Mouse (Mus musculus): ENCODE data around the gene Fbxw9. TPM values are rescaled to one million over a fixed set of nuclear protein-coding genes. Genes with fewer than 3 reads are reported as not detected.

The Fbxw9 gene
- polyA plus RNA-seq, 1 experiment = 14.3 TPM

GRCm38 (mm10) chr8:85043619-85044018 lies 16.2 kb upstream of the Fbxw9 start:
- TF ChIP-seq CTCF (IDR thresholded peaks at IDR 0.05; ENCODE audit: control insufficient read depth, insufficient read depth, low read length) (no peak), POLR2A (IDR thresholded peaks at IDR 0.05; ENCODE audit: borderline replicate concordance, control insufficient read depth, low read depth, low read length) (no peak)
- no peak overlapping the region for H3K27ac ChIP-seq (ENCODE audit: control insufficient read depth, insufficient read depth, low read depth, low read length, poor library complexity)

DNA sequence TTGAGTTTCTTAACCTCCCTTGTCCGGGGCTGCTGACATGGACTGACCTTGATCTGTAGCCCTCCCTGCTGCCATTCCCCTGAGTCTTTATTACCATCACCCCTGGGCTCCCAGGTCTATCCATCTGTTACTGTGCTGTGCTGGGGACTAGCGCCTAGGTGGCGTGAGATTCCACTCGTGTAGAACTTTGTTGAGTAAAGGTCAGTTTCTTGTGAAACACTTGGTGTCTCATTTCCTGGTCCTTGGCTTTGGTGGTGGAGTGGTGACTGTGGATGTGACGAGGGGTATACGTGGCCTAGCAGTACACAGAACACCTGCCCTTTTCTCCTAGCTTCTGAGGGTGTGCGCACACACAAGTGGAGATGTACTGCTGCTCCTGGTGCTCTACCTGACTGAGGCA lies 2.5 kb upstream of the Fbxw9 start:
- peaks cover 2% of the 10 kb centered on the region; the same call in 1 of the 2 replicates for H3K4me1 ChIP-seq (ENCODE audit: control insufficient read depth, insufficient read depth, low read length)
- no peak overlapping the region for H3K27ac ChIP-seq (ENCODE audit: control insufficient read depth, insufficient read depth, low read depth, low read length, poor library complexity)
- 67% methylated on average over 7 of the region's 7 CpGs for WGBS
- H3K4me3 ChIP-seq (replicated peaks; ENCODE audit: control insufficient read depth, low read depth, low read length) = no peak overlapping the region
- no peak for TF ChIP-seq POLR2A (IDR thresholded peaks at IDR 0.05; ENCODE audit: borderline replicate concordance, control insufficient read depth, low read depth, low read length)

More at GRCm38 (mm10) chr8:85043619-85044018, 16.2 kb upstream of the Fbxw9 start:
- H3K4me3 ChIP-seq (replicated peaks; ENCODE audit: control insufficient read depth, low read depth, low read length) = no peak overlapping the region
- no peaks in the 10 kb centered on the region for H3K4me1 ChIP-seq (ENCODE audit: control insufficient read depth, insufficient read depth, low read length)
- 92% methylated on average over 6 of the region's 6 CpGs for WGBS

DNA sequence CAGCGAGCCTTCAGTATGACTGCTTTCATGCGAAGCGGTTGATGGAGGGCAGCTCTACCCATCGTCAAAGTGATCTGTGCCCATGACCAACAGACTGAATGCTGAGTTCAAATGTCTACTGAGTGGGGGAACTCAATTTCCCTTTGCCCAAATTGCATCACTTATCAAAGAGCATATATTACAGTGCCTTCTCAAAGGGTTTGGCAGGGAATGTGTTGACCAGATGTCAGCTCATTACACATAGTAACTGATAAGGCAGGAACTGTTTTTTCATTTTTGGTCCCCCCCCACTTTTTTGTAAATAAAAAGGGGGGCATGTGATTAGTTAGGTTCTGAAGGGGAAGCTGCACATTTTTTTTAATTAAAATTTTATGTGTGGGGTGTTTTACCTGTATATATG lies 2.7 kb downstream of the Fbxw9 start:
- 87% methylated on average over 4 of the region's 4 CpGs for WGBS
- Histone ChIP-seq H3K27ac (ENCODE audit: control insufficient read depth, insufficient read depth, low read depth, low read length, poor library complexity) (no peak overlapping the region), H3K4me1 (ENCODE audit: control insufficient read depth, insufficient read depth, low read length) (peaks cover 2% of the 10 kb centered on the region; the same call in 1 of the 2 replicates), H3K4me3 (replicated peaks; ENCODE audit: control insufficient read depth, low read depth, low read length) (no peak overlapping the region)
- TF ChIP-seq POLR2A (IDR thresholded peaks at IDR 0.05; ENCODE audit: borderline replicate concordance, control insufficient read depth, low read depth, low read length) (no peak), CTCF (IDR thresholded peaks at IDR 0.05; ENCODE audit: control insufficient read depth, insufficient read depth, low read length) (no peak)

DNA sequence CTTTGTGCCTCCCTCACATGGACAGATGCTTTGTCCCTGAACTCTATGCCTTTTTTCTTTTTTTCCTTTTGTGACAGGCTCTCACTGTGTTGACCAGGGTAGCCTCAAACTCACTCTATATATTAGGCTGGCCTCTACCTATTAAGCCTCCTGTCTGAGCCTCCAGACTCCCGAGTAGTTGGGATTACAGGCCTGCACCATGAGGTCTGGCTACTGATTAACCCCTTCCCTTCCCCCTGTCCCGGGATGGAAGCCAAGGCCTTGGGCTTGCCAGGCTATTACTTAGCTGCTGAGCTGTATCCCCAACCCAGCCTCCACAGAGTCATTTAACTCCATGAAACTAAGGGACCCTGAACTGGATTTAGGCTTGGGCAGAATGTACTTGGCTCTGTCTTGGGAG lies 5.4 kb downstream of the Fbxw9 start:
- H3K27ac ChIP-seq (ENCODE audit: control insufficient read depth, insufficient read depth, low read depth, low read length, poor library complexity) = no peak overlapping the region
- no peak for TF ChIP-seq POLR2A (IDR thresholded peaks at IDR 0.05; ENCODE audit: borderline replicate concordance, control insufficient read depth, low read depth, low read length)
- no peak for TF ChIP-seq CTCF (IDR thresholded peaks at IDR 0.05; ENCODE audit: control insufficient read depth, insufficient read depth, low read length)
- H3K4me3 ChIP-seq (replicated peaks; ENCODE audit: control insufficient read depth, low read depth, low read length) = no peak overlapping the region
- H3K4me1 ChIP-seq (ENCODE audit: control insufficient read depth, insufficient read depth, low read length) = peaks cover 2% of the 10 kb centered on the region; the same call in 1 of the 2 replicates
- 63% methylated on average over 2 of the region's 2 CpGs for WGBS

DNA sequence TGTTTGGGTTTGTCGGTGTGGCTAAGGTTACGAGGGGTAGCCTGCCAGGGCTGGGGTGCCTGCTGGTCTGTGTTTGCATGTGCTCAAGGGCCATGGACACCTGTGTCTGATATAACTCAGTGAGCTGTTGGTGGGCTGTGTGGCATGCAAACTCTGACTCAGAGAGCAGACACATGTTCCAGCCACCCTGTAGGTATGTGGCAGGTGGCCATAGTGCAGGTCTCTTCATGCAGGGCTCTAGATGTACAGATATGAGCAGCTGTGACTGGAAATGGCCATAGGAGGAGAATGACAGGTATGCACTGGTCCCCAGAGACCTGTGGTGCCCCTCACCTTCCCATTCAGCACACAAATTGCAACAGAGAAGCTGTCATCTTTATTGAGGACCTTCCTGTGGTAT lies 7.3 kb downstream of the Fbxw9 start:
- no peak overlapping the region for H3K4me3 ChIP-seq (replicated peaks; ENCODE audit: control insufficient read depth, low read depth, low read length)
- no peaks in the 10 kb centered on the region; the same call in 1 of the 2 replicates for H3K4me1 ChIP-seq (ENCODE audit: control insufficient read depth, insufficient read depth, low read length)
- WGBS = 94% methylated on average over 2 of the region's 2 CpGs
- TF ChIP-seq CTCF (IDR thresholded peaks at IDR 0.05; ENCODE audit: control insufficient read depth, insufficient read depth, low read length) = no peak
- no peak for TF ChIP-seq POLR2A (IDR thresholded peaks at IDR 0.05; ENCODE audit: borderline replicate concordance, control insufficient read depth, low read depth, low read length)
- H3K27ac ChIP-seq (ENCODE audit: control insufficient read depth, insufficient read depth, low read depth, low read length, poor library complexity) = no peak overlapping the region

GRCm38 (mm10) chr8:85067982-85068381 lies 8.1 kb downstream of the Fbxw9 start, which contains the start of gene Gm5741:
Gene Gm5741 (minus strand): TSS chr8:85067982.
- no peak within 1 kb of the TSS for H3K27ac ChIP-seq (ENCODE audit: control insufficient read depth, insufficient read depth, low read depth, low read length, poor library complexity)
- TF ChIP-seq CTCF (IDR thresholded peaks at IDR 0.05; ENCODE audit: control insufficient read depth, insufficient read depth, low read length) (no peak), POLR2A (IDR thresholded peaks at IDR 0.05; ENCODE audit: borderline replicate concordance, control insufficient read depth, low read depth, low read length) (no peak)
- no peak within 1 kb of the TSS for H3K4me3 ChIP-seq (replicated peaks; ENCODE audit: control insufficient read depth, low read depth, low read length)
- H3K4me1 ChIP-seq (ENCODE audit: control insufficient read depth, insufficient read depth, low read length) = no peaks in the 10 kb centered on the region; the same call in 1 of the 2 replicates

DNA sequence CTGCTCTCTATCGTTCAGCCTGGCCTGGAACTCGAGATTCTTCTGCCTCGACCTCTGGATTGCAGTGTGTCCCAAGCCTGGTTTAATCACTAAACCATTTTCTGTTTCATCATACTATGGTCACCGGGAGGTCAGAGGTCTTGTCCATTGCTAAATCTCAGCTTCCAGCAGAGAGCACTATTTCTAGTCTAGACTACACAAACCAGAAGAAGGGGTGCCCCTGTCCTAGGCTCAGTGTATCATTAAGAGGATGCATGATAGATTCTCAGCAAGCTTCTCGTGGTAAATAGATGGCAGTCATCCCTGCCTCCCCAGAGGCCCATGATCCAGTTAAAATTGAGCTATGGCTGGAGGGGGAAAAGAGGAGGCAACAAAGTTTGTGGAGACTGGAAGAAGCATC lies 11.2 kb downstream of the Fbxw9 start:
- no peak for TF ChIP-seq CTCF (IDR thresholded peaks at IDR 0.05; ENCODE audit: control insufficient read depth, insufficient read depth, low read length)
- no peak for TF ChIP-seq POLR2A (IDR thresholded peaks at IDR 0.05; ENCODE audit: borderline replicate concordance, control insufficient read depth, low read depth, low read length)
- no peak overlapping the region for H3K27ac ChIP-seq (ENCODE audit: control insufficient read depth, insufficient read depth, low read depth, low read length, poor library complexity)
- 60% methylated on average over 5 of the region's 5 CpGs for WGBS
- H3K4me3 ChIP-seq (replicated peaks; ENCODE audit: control insufficient read depth, low read depth, low read length) = no peak overlapping the region
- no peaks in the 10 kb centered on the region; the same call in 1 of the 2 replicates for H3K4me1 ChIP-seq (ENCODE audit: control insufficient read depth, insufficient read depth, low read length)

DNA sequence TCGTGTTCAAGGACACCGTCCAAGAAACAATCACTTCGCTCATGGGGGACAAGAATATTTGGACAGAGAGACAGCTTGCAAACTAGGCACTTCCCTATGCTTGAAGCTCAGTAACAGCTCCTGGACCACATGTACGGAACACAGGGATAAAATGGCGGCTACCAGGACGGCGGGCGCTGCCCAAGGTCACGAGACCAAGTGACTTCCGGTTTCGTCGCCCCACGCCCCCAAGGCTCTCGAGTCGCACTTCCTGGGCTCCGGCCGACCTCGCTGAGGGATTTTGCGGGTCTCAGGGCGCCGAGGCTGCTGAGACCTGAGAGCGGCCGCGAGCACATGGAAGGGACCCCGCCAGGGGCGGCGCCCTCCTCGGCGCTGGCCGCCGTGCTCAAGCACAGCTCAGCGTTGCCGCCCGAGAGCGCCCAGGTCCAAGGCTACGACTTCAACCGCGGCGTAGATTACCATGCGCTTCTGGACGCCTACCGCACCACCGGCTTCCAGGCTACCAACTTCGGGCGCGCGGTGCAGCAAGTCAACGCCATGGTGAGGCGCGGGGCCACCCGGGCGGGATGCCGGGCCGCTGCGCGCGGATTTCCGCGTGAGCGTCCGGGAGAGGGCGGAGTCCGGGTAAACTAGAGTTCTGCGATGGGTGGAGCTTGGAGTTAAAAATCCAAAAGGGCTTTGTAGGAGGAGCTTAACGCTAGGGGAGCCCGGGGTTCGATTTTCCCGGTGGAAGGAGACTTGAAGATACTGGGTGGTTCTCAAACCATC lies 11.8 kb downstream of the Fbxw9 start, which contains the start of gene Dhps:
Gene Dhps (plus strand): TSS at position 244 of the 768 bp plus-strand sequence.
- H3K4me1 ChIP-seq (ENCODE audit: control insufficient read depth, insufficient read depth, low read length) = no peaks in the 10 kb centered on the region; the same call in 1 of the 2 replicates
- peak within 1 kb of the TSS; percentile 95 for H3K4me3 ChIP-seq (replicated peaks; ENCODE audit: control insufficient read depth, low read depth, low read length)
- WGBS = under 1% methylated on average over 68 of the region's 68 CpGs
- no peak; the same call in 1 of the 2 replicates for TF ChIP-seq CTCF (IDR thresholded peaks at IDR 0.05; ENCODE audit: control insufficient read depth, insufficient read depth, low read length)
- peak; percentile 56; the same call in 1 of the 2 replicates for TF ChIP-seq POLR2A (IDR thresholded peaks at IDR 0.05; ENCODE audit: borderline replicate concordance, control insufficient read depth, low read depth, low read length)
- H3K27ac ChIP-seq (ENCODE audit: control insufficient read depth, insufficient read depth, low read depth, low read length, poor library complexity) = peak within 1 kb of the TSS; percentile 94

All from bone marrow, adult 2 months (tissue).